Mouse (Mus musculus) forelimb bud, embryonic 11.5 days (tissue): Measurements from ENCODE around the gene Gm20708.
A peak's percentile ranks its signal among the peaks of the same experiment; 100 is the strongest.
"Not testable (repeated sequence)": the region's sequence is repeated elsewhere in the genome, so short reads cannot be mapped to it uniquely, and the experiment has no call there.

Source experiments
- DNase-seq: peaks from one replicate; pipeline ENCODE4 v3.0.0-alpha.2; 2012; ENCODE audit warnings: low read depth, low spot score

Gm20708 gene

DNA sequence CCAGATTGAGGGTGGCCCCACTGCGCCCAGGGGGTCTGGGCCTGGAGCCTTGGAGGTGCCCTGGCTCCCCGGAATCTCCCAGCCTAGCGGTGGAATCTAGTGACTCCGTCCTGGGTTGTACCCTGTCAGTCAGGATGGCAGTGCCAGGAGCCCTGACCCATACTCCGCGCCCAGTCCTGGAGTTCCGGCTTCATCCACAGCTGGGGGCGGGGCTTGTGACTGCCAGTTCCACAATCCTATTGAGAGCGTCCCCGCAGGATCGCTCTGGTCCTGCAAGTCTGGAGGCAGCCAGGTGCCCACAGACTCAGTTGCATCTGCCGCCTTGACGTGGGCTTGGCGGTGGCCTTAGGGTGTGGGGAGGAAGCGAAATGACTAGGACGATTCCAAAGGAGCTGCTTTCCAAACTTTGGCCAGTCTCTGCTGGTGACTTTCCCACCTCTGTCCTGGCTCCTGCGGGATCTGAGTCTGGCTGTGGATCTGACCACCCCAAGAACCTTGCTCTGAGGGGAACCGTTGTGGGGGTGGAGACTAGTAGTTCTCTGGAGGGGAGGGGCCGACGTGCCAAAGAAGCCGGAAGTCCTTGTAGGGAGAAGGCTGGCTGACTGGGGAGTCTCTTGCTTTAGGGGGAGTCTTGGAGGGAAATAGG lies 1.1 kb downstream of the Gm20708 start:
- peak; percentile 74 for DNase-seq

DNA sequence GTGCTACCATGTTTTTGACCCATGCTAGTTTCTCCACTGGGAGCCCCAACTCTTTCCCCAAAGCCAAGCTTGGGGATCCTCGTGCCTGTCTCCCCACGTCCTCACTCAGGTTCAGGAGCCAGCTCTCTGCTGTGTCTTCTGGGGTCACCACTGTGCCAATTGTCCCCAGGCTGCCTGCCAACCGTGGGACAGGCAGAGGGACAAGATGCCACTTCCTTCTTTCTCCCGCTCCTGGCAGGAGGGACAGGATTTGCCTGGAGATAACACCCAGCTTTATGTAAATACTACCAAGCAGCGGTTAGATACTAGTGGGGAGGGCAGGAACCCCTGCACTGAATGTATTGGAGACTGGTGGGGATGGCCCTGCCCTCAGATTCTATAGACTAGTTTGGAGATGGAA lies 4.4 kb downstream of the Gm20708 start:
- no peak for DNase-seq

DNA sequence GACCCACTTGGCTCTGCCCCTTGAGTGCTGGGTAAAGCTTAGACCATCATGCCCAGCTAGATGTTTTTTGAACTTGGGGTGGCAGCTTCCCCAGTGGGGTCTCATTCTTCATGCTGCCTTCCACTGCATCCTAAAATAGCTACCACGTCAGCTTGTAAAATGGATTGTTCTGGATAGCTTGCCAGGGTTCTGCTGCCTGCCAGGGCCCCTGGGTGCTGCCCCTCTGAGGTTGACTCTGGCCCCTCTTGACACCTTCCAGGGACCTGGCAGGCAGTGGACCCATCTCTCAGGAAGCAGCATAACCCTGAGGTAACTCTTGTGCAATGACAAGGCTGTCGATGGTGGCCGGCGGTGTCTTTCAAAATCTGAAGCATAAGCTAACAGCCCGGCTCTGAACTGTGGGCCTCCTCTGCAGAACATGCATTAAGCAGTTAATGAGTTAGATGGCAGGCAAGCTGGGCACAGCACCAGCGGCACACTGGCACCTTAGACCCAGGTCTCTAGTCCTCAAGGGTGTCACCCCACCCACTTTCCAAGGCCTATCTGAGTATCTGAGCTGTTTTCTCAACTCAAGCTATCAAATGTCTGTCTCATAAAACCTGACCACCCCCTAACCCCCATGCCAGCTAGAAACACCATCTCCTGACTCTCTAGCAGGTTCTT lies 5.4 kb downstream of the Gm20708 start:
- DNase-seq, result no peak

DNA sequence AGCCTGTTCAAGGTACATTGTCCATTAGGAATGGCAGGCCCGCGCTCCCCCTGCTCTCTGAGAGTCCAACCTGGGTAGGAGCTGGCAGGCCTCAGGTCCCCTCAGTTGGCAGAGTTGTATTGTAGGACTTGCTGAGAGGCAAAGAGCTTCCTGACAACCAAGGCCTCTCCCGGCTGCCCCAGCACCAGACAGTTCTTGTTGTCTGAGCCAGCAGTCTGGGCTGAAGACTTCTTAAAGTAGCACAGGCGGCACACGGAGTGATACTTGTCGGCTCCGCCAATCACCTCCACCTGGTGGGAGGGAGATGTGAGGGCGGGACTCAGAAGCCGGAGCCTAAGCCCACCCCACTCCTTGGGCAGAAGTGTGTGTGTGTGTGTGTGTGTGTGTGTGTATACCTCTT lies 6.4 kb downstream of the Gm20708 start:
- not testable (repeated sequence) for DNase-seq

DNA sequence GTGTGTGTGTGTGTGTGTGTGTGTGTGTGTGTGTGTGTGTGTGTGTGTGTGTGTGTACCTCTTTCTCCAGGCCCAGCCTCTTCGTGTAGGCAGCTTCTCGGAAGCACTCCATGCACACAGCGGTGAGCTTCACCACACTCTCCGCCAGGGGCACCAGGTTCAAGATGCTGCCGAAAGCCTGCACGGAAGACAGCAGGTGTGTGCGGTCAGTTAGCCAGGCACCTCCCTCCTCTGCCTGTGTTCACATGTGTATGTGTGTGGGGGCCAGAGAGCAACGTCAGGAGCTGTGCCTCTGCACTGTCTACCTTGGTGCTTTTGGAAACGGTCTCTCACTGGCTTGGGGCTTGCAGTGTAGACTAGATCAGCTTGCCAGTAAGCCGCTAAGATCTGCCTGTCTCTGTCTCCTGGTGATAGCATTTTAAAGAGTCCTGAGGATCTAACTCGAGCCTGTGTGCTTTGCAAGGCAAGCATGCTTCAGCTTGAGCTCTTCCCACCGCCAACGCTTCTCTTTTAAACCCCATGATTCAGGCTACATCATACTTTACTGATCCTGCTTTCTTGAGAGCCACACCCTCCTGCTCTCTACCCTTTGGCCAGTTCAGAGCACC lies 7.0 kb downstream of the Gm20708 start:
- DNase-seq, result no peak

DNA sequence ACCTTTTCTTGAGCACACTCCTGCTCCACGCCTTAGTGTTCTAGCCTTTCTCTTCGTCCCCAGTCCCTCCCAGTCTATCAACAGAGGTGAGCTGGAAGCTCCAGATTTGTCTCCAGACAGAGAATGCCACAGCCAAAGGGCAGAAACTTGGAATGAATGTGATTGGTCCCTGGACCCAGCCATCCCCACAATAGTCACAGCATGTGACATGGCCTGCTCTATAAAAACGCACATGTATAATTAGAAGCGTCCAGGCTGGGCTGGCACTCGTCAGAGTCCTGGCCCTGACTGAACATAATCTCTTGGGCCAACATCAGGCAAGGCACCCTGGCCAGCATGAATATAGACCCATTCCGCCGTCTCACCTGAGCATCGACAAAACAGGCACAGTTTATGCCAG lies 9.6 kb downstream of the Gm20708 start:
- DNase-seq, result no peak

DNA sequence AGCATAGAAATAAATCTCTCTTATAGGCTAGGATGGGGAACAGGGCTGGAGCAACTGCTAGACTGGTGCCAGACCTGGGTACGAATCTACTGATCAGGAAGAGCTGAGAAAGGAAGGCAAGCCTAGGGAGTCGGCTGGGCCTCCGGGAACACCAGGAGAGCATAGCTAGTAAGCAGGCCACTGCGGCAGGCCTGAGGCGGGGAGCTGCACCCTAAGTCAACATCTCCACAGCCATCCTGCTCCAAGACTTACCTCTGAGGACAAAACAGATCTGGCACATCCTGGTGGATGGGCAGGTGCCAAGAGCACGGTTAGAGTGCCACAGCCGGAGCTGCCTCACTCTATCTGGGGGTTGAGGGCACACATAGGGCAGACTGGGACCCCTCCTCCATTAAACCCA lies 10.7 kb downstream of the Gm20708 start:
- DNase-seq, result no peak

DNA sequence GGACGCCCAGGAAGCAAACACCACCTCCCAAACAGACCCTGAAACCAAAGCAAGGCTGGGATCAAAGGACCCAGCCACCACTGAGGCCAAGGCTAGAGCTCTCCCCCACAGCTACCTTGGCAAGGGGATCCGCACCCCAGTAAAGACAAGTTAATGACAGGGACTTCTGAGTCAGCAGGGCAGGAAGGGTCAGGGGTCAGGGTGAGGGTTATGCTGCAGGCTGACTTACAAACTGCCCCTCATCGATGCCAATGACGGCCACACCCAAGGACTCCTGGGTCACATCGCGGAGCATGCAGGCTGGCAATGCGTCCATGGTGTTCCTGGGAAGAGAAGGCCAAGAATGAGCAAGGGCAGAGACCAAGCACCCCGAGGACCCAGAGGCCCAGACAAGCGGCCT lies 12.4 kb downstream of the Gm20708 start:
- DNase-seq, result no peak

DNA sequence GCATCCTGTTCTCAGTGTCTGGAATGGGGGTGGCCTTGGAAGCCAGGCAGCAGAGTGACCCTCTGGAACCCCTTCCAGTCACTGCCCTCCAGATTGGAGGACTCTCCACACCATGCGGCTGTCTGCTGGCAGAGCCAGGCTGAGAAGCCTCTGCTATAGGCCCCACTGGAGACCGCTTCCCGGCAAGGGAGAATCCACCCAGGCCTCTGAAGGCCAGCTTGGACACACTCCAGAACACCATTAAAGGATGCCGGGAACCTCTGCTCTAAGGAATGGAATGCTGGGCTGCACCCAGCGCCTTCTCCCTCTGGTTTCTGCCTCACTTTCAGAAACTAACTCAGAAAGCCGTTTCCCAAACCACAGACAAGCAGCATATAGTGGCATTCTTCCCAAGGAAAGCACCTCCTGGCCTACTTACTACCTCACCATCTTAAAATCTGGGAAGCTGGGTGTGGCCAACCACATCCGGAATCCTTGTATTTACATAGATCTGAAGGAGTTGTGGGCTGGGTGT lies 13.3 kb downstream of the Gm20708 start:
- no peak for DNase-seq

DNA sequence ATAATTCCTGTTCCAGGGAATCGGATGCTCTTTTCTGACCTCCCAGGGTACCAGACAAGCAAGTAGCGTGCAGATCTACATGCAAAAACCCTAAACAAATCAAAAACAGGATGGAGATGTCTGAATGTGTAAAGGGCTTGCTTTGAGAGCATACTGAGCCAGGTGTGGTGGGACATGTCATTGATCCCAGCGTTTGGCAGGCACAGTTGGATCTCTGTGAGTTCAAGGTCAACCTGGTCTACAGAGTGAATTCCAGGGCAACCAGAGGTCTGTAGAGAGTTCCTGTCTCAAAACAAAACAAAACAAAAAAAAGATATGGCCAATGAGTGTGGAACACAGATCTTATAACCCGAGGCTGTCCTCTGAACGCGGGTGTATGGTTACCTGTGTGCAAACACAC lies 13.9 kb downstream of the Gm20708 start:
- DNase-seq, result no peak

DNA sequence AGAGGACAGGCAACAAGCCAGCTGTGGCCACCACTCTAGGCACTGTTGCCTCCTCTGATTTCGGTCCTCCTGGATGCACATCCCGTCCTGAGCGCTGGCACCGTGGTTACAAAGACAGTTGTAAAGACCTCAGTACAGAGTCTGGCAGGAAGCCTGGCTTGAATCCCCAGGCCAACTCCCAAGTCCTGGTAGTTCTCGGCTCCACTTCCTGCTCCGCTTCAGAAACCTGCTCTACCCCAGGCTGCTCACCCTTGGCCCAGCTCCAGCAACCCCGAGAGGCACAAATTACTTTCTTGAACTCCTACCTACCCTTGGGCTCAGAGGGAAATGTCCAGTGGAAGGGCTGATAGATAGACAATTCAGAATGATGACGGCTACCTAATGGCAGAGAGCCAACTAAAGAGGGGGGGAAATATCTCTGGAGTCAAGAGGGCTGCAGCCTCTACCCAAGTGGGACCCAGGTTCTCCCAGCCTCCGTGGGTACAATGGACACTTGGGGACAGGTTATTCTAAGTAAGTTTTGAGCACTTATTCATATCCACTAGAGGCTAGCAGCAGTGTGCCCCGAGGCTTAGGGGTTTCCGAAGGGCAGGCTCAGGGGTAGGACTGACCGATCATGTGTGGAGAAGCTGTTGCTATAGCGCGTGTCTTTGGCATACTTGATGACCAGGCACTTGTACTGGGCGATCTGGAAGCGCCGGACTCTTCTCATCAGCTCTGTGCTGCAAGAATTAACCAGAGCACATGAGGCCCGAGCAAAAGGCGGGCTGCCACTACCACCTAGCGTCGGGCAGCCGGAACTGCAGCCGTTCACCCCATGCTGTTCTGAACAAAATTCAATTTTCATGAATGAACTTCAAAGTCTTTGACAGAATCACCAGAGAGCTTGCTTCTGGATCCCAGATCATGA lies 14.8 kb downstream of the Gm20708 start:
- DNase-seq, result peak; percentile 86

DNA sequence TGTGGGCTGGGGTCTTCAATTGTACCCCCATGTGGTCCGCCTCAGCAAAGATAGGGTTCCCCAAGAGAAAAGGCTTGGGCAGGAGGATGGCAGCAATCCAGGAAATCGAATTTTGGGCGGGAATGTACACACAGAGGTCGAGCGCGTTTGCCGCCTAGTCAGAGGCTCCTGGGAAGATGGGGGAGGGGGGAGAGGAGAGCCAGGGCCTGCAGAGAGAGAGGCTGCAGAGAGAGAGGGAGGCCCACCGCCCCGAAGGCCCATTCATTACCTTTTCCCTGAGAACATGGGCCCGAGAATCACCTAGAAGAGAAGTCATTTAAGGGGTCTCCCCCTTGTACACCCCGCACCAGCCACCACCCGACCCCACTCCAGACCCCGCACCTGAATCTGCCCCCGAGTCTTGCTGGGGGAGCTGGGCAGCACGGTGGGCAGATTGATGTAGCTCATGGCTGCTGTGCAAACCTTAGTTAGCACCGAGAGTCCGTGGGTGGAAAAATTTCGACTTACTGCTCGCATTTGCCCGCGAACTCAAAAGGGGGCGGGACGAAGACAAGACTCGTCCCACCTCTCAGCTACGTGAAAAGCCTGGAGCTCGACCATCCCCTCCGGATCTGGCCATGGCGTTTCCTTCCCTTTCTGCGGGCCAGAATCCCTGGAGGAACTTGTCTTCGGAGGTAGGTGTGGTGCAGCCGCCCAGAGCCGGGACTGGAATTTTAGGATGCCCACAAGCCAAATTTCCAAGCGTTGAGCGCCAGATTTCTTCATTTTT lies 16.0 kb downstream of the Gm20708 start, which contains the start of the genes Afmid and Tk1:
Afmid (plus strand) TSS at position 592 of the 769 bp plus-strand sequence.
Tk1 (minus strand) TSS at position 760 of the 769 bp plus-strand sequence.
- DNase-seq, result peak; percentile 90

DNA sequence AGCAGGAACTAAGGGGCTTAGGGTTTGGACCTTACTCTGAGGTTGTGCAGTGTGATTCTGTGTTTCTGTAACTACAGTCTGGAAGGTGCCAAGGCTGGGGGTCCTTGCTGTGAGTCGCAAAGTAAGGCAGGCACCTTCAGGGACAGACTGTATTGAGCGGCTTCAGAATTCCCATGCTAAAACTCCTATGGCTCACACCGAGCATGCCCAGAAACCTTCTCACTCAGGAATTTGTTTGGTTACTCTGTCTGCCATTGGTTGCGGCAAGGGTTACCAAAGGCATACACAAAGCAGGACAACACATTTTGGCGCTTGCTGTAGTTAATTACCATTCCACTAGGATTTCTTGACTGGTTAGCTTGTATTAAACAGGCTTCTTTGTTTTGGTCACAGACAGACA lies 16.7 kb downstream of the Gm20708 start:
- peak; percentile 52 for DNase-seq

DNA sequence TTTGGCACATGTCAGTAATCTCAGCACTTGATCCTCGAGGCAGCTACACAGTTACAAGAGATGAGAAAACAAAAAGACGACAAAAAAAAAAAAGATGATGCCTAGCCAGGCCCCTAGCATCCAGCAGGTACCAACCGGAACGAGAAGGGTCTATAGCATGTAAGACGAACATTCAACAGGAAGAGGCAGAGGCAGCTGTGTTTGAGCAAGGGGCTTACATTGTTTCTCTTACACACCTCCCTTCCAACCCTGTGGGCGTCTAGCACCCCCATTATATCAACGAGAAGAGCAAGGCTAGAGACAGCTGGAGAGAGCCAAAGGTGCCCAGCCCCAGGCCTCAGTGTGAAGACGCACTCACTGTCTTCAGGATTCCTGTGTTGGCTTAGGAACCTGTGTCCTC lies 17.4 kb downstream of the Gm20708 start:
- no peak for DNase-seq

DNA sequence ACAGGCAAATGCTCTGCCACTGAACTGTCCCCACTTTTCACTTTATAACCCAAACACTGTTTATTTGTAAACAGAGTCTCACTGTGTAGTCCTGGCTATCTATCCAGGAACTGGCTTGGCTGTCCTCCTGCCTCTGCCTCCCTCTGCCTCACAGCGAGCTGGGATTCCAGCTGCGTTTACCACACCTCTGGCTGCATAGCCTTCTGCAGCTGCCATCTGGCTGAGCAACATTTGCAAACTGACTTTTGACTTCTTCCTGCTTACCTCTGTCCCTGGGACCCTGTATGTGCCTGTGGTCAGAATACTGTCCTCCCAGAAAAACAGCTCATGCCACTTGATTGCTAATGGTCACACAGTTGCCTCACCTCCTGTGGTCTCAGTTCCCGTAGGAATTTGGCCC lies 17.9 kb downstream of the Gm20708 start:
- DNase-seq, result no peak

DNA sequence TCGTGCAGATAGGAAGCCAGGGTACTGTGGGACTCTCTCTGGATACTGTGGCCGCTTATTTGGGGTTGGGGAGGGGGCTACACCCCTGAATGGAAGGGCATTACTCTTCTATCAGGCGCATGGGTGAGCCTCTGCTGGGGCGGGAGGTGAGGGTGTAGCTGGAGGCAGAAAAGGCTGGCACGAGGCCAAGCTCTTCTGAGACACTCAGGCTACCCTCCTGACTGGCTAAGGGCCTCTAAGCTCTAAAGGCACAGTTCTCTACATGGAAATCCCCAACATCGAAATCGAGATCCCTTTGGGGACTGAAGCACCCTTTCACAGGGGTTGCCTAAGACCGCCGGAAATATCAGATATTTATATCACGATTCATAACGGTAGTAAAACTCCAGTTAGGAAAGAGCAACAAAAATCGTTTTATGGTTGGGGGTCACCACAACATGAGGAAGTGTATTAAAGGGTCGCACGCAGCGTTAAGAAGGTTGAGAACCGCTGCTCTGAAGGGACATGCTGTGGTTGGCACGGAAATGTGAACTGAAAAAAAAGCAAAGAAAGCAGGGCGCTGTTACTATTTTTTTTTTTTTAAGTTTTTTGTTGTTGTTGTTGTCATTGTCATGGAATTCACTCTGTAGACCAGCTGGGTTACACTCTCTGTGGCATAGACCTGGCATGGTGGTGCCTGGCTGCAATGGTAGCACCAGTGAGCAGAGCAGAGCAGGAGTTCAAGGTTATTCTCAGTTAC lies 18.9 kb downstream of the Gm20708 start:
- no peak for DNase-seq

DNA sequence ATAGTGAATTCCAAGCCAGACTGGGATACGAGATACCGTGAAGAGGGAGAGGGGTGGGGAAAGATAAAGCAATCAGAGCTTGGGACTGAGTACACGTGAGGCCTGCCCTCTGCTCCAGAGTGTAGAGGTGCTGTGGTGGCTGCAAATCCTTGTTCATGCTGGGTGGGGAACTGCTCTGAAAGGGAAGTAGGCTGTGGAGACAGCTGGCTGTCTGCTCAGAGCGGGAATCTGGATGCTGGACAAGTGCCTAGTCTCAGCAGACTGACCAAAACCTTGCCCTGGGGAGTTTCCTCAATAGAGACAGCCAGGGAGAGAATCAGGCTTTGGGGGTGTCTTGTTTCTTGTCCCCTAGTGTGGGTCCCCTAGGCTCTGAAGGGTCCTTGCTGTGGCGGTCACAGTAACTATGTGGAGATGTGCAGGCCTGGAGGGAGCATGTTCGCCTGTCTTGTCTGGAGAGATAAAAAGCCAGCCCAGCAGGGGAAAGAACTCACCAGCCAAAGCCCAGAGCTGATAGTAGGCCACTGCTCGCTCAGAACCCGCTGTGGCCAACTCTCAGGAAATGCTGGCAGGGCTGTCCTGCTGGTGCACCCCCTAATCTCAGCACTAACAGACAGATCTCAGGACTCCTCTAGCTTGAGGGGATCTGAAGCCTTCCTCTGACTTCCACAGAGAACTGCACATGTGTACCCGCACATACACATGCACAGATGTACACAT lies 19.6 kb downstream of the Gm20708 start:
- DNase-seq, result no peak

DNA sequence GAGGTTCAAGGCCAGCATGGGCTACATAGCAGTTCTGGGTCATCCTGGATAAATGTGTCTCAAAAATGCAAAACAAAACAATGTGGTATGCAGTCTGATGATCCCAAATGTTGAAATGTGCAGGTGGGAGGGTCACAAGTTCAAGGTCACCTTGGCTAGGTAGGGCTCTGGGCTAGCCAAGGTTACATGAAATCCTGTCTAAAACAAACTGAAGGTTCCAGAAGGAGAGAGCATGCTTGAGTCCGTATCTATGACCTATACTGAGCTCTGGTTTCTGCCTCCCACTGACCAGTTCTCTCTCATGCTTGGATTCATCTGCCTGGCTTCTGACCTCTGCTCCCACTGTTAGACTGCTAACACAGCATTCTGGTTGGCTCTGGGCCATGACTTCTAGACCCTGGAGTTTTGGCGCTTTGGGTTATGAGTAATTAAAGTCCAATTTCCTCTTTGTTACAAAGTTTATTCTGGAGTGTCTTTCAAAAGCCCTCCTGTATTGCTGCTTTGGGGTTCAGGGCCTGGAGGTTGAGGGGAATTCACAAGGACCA lies 20.3 kb downstream of the Gm20708 start:
- no peak for DNase-seq

DNA sequence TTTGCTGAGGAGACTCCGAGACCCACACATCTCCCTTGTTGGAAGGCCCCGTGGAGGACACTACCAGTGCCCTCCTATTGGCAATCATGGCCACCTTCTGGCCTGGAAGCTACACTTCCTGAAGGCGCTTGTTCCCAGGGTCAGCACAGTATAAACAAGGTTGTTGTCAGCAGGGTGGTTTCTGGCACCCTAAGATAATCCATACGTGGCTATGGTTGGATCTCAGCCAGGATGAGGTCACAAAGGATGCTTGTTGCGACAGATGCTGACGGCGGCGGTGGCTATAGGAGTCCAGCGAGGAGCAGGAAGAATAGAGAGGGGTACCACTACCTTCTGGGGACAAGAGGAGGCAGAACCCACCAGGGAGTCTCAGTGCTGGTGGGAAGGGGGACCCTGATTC lies 20.9 kb downstream of the Gm20708 start:
- no peak for DNase-seq
